Mouse (Mus musculus) liver, embryonic 14.5 days (tissue): ENCODE results near the gene Hoxa5. TPM values are rescaled to one million over a fixed set of nuclear protein-coding genes. Genes with fewer than 3 reads are reported as not detected.

Experiments used
- ATAC-seq: fragments of 200-750 bp; cut with Nextera tagmentation; 2 replicates; pipeline ENCODE4 v1.8.0; 2017; ENCODE audit warnings: moderate number of reproducible peaks, mild to moderate bottlenecking, moderate library complexity; ENCODE audit not compliant: insufficient read depth
- DNase-seq, 3 experiments: peaks; one replicate each; pipeline ENCODE4 v3.0.0-alpha.2; 2012 to 2013; ENCODE audit warnings: low read depth in 3 of 3, low spot score in 3 of 3
- H3K27ac ChIP-seq: fragments of 300-500 bp; sonication (generic); 2 replicates; pipeline ENCODE4 v1.5.1; 2014; ENCODE audit warnings: moderate library complexity, mild to moderate bottlenecking, control low read depth, inconsistent platforms
- H3K27me3 ChIP-seq: fragments of 300-500 bp; sonication (generic); 2 replicates; pipeline ENCODE4 v1.6.1; 2014; ENCODE audit warnings: mild to moderate bottlenecking, low read length, moderate library complexity; ENCODE audit not compliant: control insufficient read depth, insufficient read depth
- H3K36me3 ChIP-seq: fragments of 300-500 bp; sonication (generic); replicated peaks from 2 replicates; pipeline ENCODE4 v1.6.1; 2014; ENCODE audit warnings: low read depth; ENCODE audit not compliant: control insufficient read depth, insufficient read depth
- H3K4me1 ChIP-seq, 2 experiments: fragments of 200-500 bp in 1 of 2; fragments of 300-500 bp in 1 of 2; sonication (generic) in 1 of 2; replicated peaks; 2 replicates each; pipeline ENCODE4 v1.6.1; 2012 to 2014; ENCODE audit warnings: antibody characterized with exemption in 1 of 2, inconsistent platforms in 1 of 2, low read length in 1 of 2; ENCODE audit not compliant: control insufficient read depth in 2 of 2, insufficient read depth in 2 of 2
- H3K4me2 ChIP-seq: fragments of 300-500 bp; sonication (generic); 2 replicates; pipeline ENCODE4 v1.6.1; 2014; ENCODE audit warnings: low read depth, mild to moderate bottlenecking, control low read depth, moderate library complexity
- H3K4me3 ChIP-seq, 2 experiments: fragments of 200-500 bp in 1 of 2; fragments of 300-500 bp in 1 of 2; sonication (generic) in 1 of 2; 2 replicates each; pipeline ENCODE4 v1.5.1; 2012 to 2014; ENCODE audit warnings: low read depth in 2 of 2, low read length in 2 of 2, mild to moderate bottlenecking in 2 of 2, control low read depth in 1 of 2, inconsistent platforms in 1 of 2, moderate library complexity in 1 of 2; ENCODE audit not compliant: insufficient read depth in 1 of 2
- H3K9ac ChIP-seq: fragments of 300-500 bp; sonication (generic); replicated peaks from 2 replicates; pipeline ENCODE4 v1.6.1; 2014; ENCODE audit warnings: mild to moderate bottlenecking, control low read depth, moderate library complexity
- H3K9me3 ChIP-seq: fragments of 300-500 bp; sonication (generic); 2 replicates; pipeline ENCODE4 v1.6.1; 2016; ENCODE audit warnings: low read length, mixed read lengths; ENCODE audit not compliant: control insufficient read depth
- CTCF ChIP-seq: IDR thresholded peaks from 2 replicates; pipeline ENCODE4 v1.5.1; 2016; ENCODE audit warnings: antibody characterized with exemption, low read depth, control low read depth
- EP300 ChIP-seq: IDR thresholded peaks from 2 replicates; pipeline ENCODE4 v1.6.1; 2016; ENCODE audit warnings: antibody characterized with exemption, low read depth
- WGBS: fragments of 180-500 bp; shearing (Covaris S2); extraction: QIAGEN DNeasy Blood & Tissue Kit; methylation state at CpG from one replicate; pipeline ENCODE4 v1.1.7; 2014; ENCODE audit not compliant: insufficient replicate concordance; 5-methylcytosine and 5-hydroxymethylcytosine counted together
- polyA plus RNA-seq, 2 experiments: library from polyadenylated mRNA; depleted of rRNA in 1 of 2; stranded (reverse) in 1 of 2; unstranded in 1 of 2; fragments of >200 nt; fragmentation: Nextera tagmentation in 1 of 2; extraction: Ambion mirVana in 1 of 2; gene quantifications; 2 replicates each; pipeline versions ENCODE4 v1.2.1 to v1.2.3; 2012 to 2014

The Hoxa5 gene
- polyA plus RNA-seq, 2 experiments = 0.43 to 0.52 TPM

DNA sequence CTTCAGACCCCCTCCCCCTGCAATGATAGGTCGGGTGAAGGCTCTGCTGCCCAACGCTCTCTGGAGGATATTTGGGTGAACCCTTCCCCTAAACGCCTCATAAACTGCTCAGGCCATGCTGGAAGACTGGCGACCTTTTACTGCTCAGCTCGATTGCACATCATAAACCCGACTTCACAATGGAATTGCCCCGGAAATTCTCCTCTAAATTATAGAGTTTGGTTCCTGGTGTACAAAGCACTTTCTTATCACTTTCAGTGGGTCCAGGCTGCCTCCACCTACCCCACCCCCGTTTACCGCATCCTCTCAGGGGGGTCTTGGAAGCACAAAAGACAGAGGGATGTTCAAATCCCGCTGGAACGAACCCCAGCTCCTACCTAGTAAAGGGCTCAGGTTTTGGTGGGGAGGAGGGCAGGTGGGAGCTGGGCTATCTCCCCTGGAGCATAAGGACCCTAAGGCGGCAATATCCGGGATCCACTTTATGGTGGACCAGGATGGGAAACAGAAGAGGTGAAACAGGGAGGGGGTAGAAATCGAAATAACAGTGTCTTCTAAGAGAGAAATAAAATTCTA lies 14.3 kb upstream of the Hoxa5 start:
- no peak overlapping the region for H3K4me3 ChIP-seq
- no peak for DNase-seq
- 29% methylated on average over 14 of the region's 14 CpGs for WGBS

DNA sequence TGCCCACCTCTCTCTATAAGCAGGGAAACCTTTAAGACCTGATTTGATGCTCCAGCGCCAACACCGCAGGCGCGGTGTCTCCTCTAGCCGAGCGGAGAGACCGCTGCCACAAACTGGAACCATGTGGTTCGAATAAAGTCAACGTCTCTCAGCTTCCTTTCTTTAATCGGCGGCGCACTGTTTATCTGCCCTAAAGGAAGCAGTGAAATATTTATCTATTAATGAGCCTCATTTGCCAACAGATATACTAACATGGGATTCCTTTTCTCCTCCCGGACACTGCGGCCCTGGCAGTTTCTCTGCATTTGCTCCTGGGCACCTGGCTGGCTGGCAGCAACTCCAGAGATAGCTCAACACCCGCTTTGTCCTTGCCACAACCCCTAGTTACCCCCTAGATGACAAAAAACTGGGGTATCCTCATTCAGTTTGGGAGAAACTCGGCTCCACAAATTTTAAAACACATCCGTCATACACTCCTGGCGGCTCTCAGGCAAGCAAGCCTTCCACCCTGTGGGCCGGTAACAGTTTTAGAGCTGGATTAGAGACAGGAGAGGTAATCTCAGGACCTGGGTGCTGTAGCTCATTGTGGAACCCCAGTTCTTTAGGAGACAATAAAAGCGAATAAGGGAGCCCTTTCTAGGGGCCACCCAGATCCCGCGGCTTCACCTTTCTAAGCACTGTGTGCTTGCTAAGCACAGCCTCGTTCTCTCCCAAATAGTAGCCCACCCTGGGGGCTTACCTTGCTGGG lies 13.7 kb upstream of the Hoxa5 start:
- ATAC-seq (no peak), DNase-seq (no peak)
- Histone ChIP-seq H3K9ac (no peak overlapping the region), H3K4me1 (no peaks in the 10 kb centered on the region), H3K4me3 (no peak overlapping the region; a peak in 1 of 4 replicates), H3K9me3 (no peaks in the 10 kb centered on the region), H3K36me3 (no peaks in the 10 kb centered on the region), H3K4me2 (0 out of 2 replicates have a peak overlapping the region, but pooled peaks have one; percentile 31), H3K27me3 (peaks cover 100% of the 10 kb centered on the region), H3K27ac (no peak overlapping the region)
- 11% methylated on average over 23 of the region's 23 CpGs for WGBS
- no peak for TF ChIP-seq EP300
- TF ChIP-seq CTCF = no peak

More for the DNA sequence above, 14.3 kb upstream of the Hoxa5 start:
- Histone ChIP-seq H3K27me3 (peaks cover 100% of the 10 kb centered on the region), H3K4me1 (no peaks in the 10 kb centered on the region), H3K9me3 (no peaks in the 10 kb centered on the region), H3K36me3 (no peaks in the 10 kb centered on the region), H3K27ac (no peak overlapping the region), H3K4me2 (no peak overlapping the region), H3K9ac (no peak overlapping the region)
- ATAC-seq = no peak
- TF ChIP-seq EP300 = no peak
- TF ChIP-seq CTCF = no peak

DNA sequence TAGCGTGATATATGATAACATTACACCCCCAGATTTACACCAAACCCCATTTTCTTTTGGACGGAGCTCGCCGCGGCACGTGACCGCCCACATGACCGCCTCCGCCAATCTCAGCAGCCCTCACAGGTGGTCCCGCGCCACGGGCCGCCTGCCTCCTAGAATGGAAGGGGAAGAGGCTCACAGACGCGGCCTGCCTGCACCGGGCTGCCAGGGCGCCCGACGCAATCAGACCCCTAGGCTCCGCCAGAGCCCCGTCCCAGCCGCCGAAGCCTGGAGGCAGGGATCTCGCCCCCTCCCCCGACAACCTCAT lies 13.0 kb upstream of the Hoxa5 start:
- H3K9me3 ChIP-seq = no peaks in the 10 kb centered on the region
- H3K4me1 ChIP-seq = no peaks in the 10 kb centered on the region
- H3K36me3 ChIP-seq = no peaks in the 10 kb centered on the region
- no peak overlapping the region for H3K27ac ChIP-seq
- H3K4me3 ChIP-seq = peak overlapping the region in 1 of 2 experiments; percentile 12; a peak in 2 of 4 replicates
- TF ChIP-seq EP300 (no peak), CTCF (no peak)
- H3K27me3 ChIP-seq = peaks cover 100% of the 10 kb centered on the region
- ATAC-seq = no peak
- WGBS = under 1% methylated on average over 25 of the region's 25 CpGs
- H3K4me2 ChIP-seq = peak overlapping the region; percentile 31
- H3K9ac ChIP-seq = no peak overlapping the region
- no peak for DNase-seq

DNA sequence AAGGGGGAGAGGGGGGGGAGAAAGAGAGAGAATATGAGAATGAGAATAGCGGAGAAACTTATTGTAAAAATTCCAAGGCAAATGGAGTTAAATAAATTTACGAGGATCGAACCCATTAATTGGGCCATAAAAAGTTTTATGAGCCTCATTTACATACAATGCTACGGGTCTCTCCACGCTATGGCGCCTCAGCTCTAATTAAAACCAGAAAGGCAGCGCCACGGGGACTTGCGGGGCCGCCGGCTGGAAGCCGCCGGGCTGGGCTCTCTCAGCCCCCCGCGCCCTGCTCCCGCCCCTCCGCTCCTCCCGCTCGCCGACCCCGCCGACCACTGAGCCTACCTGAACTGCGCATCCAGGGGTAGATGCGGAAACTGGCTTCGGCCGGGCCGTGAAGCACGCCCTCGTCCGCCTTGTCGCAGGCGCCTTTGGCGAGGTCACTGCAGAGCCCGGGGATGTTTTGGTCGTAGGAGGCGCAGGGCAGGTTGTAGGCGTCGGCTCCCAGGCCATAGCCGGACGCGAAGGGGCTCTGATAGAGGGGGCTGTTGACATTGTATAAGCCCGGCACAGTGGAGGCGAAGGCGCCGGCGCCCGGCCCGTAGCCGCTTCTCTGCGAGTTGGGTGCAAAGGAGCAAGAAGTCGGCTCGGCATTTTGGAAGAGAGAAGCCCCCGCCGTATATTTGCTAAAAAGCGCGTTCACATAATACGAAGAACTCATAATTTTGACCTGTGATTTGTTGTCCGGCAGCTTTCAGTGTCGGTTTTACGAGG lies 12.5 kb upstream of the Hoxa5 start:
- Histone ChIP-seq H3K9ac (no peak overlapping the region), H3K4me1 (no peaks in the 10 kb centered on the region), H3K4me2 (peak overlapping the region; percentile 31), H3K27me3 (peaks cover 100% of the 10 kb centered on the region), H3K36me3 (no peaks in the 10 kb centered on the region), H3K4me3 (peak overlapping the region in 1 of 2 experiments; percentile 12; a peak in 1 of 4 replicates), H3K27ac (no peak overlapping the region), H3K9me3 (no peaks in the 10 kb centered on the region)
- DNase-seq = no peak
- WGBS = 2% methylated on average over 60 of the region's 60 CpGs
- no peak for ATAC-seq
- no peak for TF ChIP-seq EP300
- TF ChIP-seq CTCF = no peak
